Mouse (Mus musculus) inflammation-experienced regulatory T-cells, adult 16 weeks (primary cell): ENCODE data around the gene Parn. TPM values are rescaled to one million over a fixed set of nuclear protein-coding genes. Genes with fewer than 3 reads are reported as not detected.

Source experiments
- polyA plus RNA-seq: library from polyadenylated mRNA; unstranded; fragments of 100-300 nt; shearing (Covaris generic); gene quantifications from one replicate; pipeline ENCODE4 v1.2.1, GENCODE M21; 2017

Parn gene
- polyA plus RNA-seq: 65.6 TPM

DNA sequence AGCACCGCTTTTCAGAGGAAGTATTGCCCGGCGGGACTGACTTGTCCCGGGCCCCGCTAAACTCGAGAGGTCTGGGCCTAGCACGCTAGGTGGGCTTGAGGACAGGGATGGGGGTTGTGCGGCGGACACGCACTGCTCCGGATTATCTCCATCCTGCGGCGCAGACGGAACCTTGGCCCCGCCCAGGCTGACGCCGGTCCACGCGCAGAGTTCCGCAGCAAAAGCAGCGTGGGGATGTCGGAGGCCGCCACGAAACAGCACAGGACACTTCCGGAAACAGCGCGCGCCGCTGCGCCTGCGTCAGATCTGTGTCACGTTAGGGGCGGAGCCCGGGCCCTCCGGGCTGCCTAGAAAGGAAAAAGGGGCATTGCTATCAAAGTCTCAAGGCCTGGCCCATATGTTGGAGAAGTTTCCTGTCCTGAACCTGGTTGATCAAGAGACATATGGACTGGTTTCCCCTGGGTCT lies at the start of gene Parn:
Parn (minus strand) TSS at position 293 of the 466 bp plus-strand sequence.

DNA sequence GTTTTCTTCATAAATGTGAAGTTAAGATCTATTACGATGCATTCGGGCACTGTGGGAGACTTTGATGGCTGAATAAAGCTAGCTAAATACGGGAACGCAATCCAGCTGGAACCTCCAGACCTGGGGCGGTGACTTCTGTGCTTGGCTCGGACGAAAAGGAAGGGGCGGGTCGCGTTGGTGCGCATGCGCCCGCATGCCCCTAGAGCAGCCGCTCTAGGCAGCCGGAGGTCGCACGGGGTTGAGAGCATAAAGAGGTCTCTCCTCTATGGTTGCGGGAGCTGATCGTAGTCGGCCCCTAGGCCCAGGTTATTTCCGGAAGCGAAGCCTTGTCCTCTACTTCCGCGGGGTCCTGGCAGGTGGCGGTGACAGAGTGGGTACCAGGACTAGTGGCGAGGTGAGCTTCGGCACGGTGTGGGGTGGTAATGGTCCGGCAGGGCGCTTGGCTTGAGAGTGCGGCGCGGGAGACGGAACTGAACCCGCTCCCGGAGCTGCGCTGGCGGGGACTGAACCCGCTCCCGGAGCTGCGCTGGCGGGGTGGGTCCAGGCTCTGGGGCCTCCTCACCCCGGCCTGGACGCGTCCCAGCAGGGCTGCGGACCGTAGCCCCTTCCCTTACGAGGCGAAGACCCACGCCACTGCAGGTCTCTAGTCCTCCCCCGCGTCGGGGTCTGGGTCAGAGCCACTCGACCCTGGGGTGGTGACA lies 3.9 kb upstream of the Parn start, which contains the start of the genes Bfar and 3110001I22Rik:
Bfar (plus strand) TSS at position 174 of the 701 bp plus-strand sequence.
3110001I22Rik (plus strand) TSS at position 245 of the 701 bp plus-strand sequence.

Other genes with a start within 250 kb of the Parn start
- gene Bfar, start 3.7 kb upstream of the Parn start, polyA plus RNA-seq: 68.9 TPM
- 11.9 TPM for gene 3110001I22Rik, start 3.8 kb upstream of the Parn start, polyA plus RNA-seq
- 0.40 TPM for gene Pla2g10, start 62.8 kb upstream of the Parn start, polyA plus RNA-seq
- 49.3 TPM for gene Rrn3, start 112.5 kb upstream of the Parn start, polyA plus RNA-seq
- 177 TPM for gene Ntan1, start 150.7 kb upstream of the Parn start, polyA plus RNA-seq
- 55.9 TPM for gene Pdxdc1, start 235.0 kb upstream of the Parn start, polyA plus RNA-seq
- gene Mpv17l, start 235.0 kb upstream of the Parn start, polyA plus RNA-seq: 0.43 TPM